Mouse (Mus musculus) cerebellum, postnatal 4 days (tissue): Measurements from ENCODE around the gene 4930550C14Rik.
A peak's percentile ranks its signal among the peaks of the same experiment; 100 is the strongest.

Experiments used
- DNase-seq, 2 experiments: peaks; one replicate each; pipeline ENCODE4 v3.0.0; 2022; ENCODE audit warnings: low spot score in 2 of 2, mixed read lengths in 1 of 2

Gene 4930550C14Rik

DNA sequence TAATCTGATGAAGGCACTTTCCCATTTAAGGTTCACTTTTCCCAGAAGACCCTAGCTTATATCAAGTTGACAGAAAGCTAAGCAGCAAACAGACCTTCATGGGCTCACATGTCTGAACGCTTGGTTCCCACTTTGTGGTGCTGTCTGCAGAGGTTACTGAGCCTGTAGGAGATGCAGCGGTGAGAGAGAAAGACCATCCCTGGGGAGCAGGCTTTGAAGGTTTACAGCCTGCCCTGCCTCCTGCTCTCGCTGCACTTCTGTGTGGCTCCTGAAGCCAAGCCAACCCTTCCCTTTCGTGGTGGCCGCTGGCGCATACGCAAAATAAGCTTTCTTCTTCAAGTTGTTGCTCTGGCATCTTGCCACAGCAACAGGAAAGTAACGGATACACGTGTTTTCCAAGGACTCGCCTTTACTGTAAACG, at the start of gene 4930550C14Rik:
TSS of gene 4930550C14Rik (plus strand) at position 35 of the 421 bp plus-strand sequence.
- peak in 1 of 2 experiments; percentile 16 for DNase-seq

DNA sequence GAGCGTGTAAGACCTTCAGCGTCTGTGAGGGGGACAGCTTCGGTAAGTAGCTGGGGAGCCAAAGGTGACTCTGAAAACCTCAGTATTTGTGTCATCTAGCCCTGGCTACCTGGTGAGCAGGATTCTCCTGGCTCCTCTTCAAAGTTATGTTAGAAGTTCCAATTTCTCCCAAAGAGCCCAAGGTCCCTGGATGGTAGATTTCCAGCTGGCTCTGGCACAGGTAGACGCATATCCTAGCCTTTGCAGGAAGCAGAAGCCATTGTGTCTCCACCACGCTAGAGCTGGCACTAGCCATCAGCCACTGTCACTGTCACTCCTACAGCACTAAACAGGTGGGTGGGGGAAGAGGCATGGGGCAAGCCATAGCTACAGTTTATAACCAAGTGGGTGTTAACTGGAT, 49.0 kb upstream of the 4930550C14Rik start:
- no peak for DNase-seq

- DNase-seq = no peak
These were observed 45.6 kb upstream of the 4930550C14Rik start for GRCm38 (mm10) chr9:53356219-53357155.

GRCm38 (mm10) chr9:53371339-53371738, 30.8 kb upstream of the 4930550C14Rik start:
- DNase-seq = no peak

DNA sequence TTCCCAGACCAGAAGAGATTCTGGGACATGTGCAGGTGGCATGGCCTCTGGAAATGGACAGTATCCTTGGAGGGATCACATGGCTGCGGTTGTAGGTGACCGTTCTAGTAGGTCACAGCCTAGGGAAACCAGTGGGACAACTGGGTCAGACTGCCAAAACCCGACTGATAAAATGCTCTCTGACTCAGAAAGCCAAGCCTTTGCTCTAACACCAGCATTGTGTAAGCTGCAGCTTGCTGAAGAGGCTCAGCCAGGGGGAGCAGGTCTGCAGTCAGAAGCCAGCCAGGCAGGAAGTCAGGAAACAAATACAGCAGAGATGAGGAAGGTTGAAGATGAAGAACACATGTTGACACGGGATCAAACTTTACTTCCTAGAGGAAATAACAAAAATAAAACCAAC, 26.2 kb upstream of the 4930550C14Rik start:
- no peak for DNase-seq

DNA sequence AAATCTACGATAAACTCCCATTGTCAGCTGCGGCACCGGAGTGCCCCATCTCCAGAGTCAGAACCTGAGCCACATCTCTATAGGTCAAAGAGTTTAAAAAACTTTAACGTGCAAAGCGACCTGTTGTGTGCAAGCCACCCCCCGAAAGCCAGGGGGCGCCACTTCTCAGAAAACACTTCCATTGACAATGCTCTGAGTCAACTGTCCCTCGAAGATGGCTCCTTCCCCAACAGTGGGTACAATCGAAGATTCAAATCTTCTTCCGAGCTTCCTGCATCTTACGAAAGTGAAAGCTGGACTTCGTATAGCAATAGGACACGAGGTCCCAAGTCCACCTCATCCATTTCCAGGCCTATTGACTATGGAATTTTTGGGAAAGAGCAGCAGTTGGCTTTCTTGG, 25.3 kb upstream of the 4930550C14Rik start:
- DNase-seq = no peak

- DNase-seq = no peak
These were observed 24.5 kb upstream of the 4930550C14Rik start for GRCm38 (mm10) chr9:53377597-53377996.

GRCm38 (mm10) chr9:53378171-53378570, 24.0 kb upstream of the 4930550C14Rik start:
- no peak for DNase-seq

GRCm38 (mm10) chr9:53380595-53380994, 21.5 kb upstream of the 4930550C14Rik start:
- no peak for DNase-seq

- DNase-seq = no peak
These were observed 21.0 kb upstream of the 4930550C14Rik start for GRCm38 (mm10) chr9:53381113-53381615.

GRCm38 (mm10) chr9:53383951-53384866, 17.9 kb upstream of the 4930550C14Rik start, which contains the start of gene Kdelc2:
Gene Kdelc2 (plus strand): TSS chr9:53384025.
- peak; percentile 38 to 70 for DNase-seq

DNA sequence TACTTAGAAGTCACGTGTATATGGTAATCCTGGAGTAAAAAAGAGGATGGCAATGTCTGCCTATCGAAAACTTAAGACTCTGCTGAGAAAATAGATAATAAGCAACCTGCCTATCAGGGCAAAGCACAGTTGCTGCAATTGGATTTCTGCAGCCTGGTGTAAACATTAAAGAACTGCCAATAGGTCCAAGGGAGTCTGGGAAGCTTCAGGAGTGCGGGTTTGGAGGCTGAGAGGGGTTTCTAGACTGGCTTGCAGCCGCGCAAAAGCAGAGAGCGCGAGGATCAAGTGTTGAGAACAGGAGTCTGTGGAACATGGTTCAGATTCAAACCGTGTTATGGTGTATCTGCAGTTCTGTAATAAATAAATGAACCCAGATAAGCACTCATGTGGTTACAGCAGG, 17.3 kb upstream of the 4930550C14Rik start:
- DNase-seq = peak in 1 of 2 experiments; percentile 11

DNA sequence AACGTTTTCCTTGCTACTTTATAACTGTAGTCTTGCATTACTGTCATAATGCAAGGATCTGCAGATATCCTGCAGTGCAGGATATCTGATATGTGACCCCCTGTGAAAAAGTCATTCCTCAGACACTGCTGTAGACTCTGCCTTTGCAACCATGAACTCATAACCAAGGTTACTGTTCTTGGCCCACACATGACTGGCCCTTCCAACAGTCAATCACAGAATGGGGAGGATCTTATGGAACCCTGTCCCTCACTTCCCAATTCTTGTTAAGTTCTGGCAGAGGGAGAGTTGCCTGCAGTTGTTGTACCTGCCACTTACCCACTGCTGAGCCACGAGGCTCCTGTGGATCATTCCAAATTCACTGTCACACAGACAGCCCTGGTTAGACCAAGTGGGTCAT, 14.7 kb upstream of the 4930550C14Rik start:
- no peak for DNase-seq

DNA sequence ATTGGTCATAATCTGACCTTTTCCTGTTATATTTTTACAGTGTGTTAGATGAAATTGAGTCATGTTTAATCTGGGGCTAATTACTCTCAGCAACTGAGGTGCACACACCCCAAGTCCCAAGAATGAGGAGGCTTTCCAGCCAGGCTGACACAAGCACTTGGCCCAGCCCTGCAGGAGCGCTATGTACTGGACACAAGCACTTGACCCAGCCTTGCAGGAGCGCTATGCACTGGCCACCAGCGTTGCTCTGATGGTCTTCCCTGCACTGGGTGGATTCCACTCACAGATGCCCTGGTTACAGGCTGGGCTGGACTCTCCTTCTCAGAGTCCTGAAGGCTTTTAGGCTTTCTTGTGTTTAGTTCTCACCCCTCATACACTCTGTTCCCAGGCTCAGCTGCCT, 13.0 kb upstream of the 4930550C14Rik start:
- no peak for DNase-seq

DNA sequence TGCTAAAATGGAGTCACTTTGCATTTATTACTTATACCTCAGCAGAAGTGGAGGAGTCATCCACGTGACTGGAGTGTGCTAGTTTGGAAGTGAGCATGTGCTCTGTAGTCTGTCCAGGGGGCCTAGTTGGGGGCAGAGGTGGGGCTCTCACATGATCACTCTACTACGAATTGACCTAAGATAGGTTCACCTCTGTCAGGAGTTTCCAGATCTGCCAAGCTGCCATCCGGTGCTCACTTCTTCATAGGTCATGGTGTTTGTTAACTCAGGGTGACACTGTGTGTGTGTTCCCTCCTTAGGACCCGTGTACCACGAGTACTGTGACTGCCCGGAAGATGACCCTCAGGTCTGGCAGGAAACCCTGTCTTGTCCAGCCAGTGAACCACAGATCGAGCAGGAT, 12.0 kb upstream of the 4930550C14Rik start:
- DNase-seq = no peak

DNA sequence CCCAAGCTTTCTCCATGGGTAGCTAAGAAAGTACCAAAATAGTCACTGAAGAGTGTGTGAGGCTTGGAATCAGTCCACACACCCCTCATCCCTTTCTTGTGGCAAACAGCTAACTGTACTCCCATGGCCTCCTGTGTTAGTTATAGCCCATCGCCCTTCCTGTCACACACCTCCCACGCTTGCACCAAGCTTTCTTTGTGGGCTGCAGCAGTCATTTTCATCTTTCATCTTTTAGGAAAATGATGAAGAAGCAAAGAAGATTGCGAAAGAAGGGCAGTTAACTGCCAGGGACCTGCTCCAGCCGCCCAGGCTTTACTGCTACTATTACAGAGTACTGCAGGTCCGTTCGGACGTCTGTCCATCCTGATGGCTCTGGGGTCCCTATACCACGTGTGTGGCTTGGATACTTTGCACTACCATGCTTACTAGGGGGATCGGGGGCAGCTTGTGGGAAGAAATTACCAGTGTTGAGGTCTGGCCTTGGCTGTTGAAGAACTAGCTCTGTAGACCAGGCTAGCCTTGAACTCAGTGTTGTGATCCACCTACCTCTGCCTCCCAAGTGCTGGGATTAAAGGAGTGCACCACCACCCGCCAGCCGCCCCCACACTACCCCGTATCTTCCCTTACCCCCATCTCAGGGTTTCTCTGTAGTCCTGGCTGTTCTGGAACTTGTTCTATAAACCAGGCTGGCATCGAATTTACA, 4.3 kb upstream of the 4930550C14Rik start:
- DNase-seq = no peak

- peak in 1 of 2 experiments; percentile 49 for DNase-seq
These were observed 3.8 kb upstream of the 4930550C14Rik start for GRCm38 (mm10) chr9:53398388-53398700.

DNA sequence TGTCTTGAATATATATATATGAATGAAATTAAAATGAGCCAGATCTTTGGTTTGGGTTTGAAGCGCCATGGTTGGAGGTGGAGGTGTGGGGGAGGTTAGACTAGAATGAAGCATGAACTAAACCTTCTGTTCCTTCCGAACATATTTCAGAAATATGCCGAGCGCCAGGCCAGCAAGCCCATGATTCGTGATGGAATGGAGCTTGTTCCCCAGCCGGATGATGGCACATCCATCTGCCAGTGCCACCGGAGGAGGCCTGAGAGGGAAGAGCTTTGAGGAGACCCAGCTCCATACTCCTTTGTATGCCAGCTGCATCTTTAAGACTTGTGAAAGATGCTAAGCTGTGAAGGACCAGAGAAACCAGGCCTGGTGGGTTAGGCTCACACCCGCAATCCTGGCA, 2.6 kb upstream of the 4930550C14Rik start:
- DNase-seq = no peak

DNA sequence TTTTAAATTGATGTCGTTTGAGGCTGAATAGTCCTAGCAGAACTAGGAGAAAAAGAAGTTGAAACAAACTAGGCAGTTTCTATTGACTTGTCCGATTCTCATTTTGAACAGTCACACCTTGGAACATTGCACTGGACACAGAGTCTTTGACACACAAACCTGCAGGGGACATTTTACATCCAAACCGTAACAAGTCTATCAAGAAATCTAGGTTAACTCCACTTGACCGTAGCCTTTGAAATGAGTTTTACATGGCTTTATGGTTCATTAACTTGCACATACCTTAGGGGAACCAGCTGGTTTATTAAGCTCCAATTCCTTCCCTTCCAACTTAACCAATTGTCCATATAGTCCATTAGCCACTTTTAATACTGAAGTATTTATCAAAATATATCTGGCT, 1.4 kb upstream of the 4930550C14Rik start:
- no peak for DNase-seq

GRCm38 (mm10) chr9:53401146-53401545, 979 bp upstream of the 4930550C14Rik start:
- no peak for DNase-seq

- DNase-seq = no peak
These were observed 866 bp downstream of the 4930550C14Rik start for GRCm38 (mm10) chr9:53402991-53403390.
